Mouse (Mus musculus): ENCODE results near the gene Vps37d.
A peak's percentile ranks its signal among the peaks of the same experiment; 100 is the strongest.

Gene Vps37d

GRCm38 (mm10) chr5:135077564-135078481, at the start of gene Vps37d:
Vps37d (minus strand) TSS chr5:135078266.
- DNase-seq = peak; percentile 86 to 90

- no peak for DNase-seq
These were observed 49.6 kb upstream of the Vps37d start for GRCm38 (mm10) chr5:135127669-135128068.

- DNase-seq = no peak
These were observed 48.1 kb upstream of the Vps37d start for GRCm38 (mm10) chr5:135126121-135126520.

- no peak for DNase-seq
These were observed 42.7 kb upstream of the Vps37d start for GRCm38 (mm10) chr5:135120753-135121152.

- peak; percentile 65 to 67 for DNase-seq
These were observed 40.6 kb upstream of the Vps37d start for GRCm38 (mm10) chr5:135118589-135119081.

GRCm38 (mm10) chr5:135115241-135115640, 37.2 kb upstream of the Vps37d start:
- no peak for DNase-seq

GRCm38 (mm10) chr5:135113782-135114181, 35.7 kb upstream of the Vps37d start:
- DNase-seq = no peak

- no peak for DNase-seq
These were observed 31.9 kb upstream of the Vps37d start for GRCm38 (mm10) chr5:135109976-135110375.

- no peak for DNase-seq
These were observed 31.4 kb upstream of the Vps37d start for GRCm38 (mm10) chr5:135109426-135109825.

GRCm38 (mm10) chr5:135109017-135109416, 31.0 kb upstream of the Vps37d start:
- no peak for DNase-seq

- DNase-seq = peak; percentile 69 to 83
These were observed 29.7 kb upstream of the Vps37d start for GRCm38 (mm10) chr5:135107521-135108501.

GRCm38 (mm10) chr5:135106758-135107256, 28.7 kb upstream of the Vps37d start:
- peak; percentile 86 to 91 for DNase-seq

GRCm38 (mm10) chr5:135103999-135104660, 26.1 kb upstream of the Vps37d start:
- no peak for DNase-seq

- no peak for DNase-seq
These were observed 22.9 kb upstream of the Vps37d start for GRCm38 (mm10) chr5:135100981-135101380.

- DNase-seq = no peak
These were observed 11.6 kb upstream of the Vps37d start, which contains the start of gene Mlxipl for GRCm38 (mm10) chr5:135089653-135090052. Mlxipl (plus strand) TSS chr5:135089890.

- no peak for DNase-seq
These were observed 8.8 kb upstream of the Vps37d start for GRCm38 (mm10) chr5:135086871-135087270.

- DNase-seq = no peak
These were observed 2.5 kb upstream of the Vps37d start for GRCm38 (mm10) chr5:135080539-135080938.

GRCm38 (mm10) chr5:135079578-135079977, 1.5 kb upstream of the Vps37d start:
- DNase-seq = no peak

GRCm38 (mm10) chr5:135078482-135078810, 380 bp upstream of the Vps37d start:
- DNase-seq = no peak

GRCm38 (mm10) chr5:135076931-135077505, 1.0 kb downstream of the Vps37d start:
- DNase-seq = peak in 1 of 2 experiments; percentile 12

GRCm38 (mm10) chr5:135076368-135076767, 1.7 kb downstream of the Vps37d start:
- DNase-seq = no peak

- no peak for DNase-seq
These were observed 2.4 kb downstream of the Vps37d start for GRCm38 (mm10) chr5:135075655-135076054.
